ENCODE assay signal across 22 mouse cellular contexts in the genomic region with DNA sequence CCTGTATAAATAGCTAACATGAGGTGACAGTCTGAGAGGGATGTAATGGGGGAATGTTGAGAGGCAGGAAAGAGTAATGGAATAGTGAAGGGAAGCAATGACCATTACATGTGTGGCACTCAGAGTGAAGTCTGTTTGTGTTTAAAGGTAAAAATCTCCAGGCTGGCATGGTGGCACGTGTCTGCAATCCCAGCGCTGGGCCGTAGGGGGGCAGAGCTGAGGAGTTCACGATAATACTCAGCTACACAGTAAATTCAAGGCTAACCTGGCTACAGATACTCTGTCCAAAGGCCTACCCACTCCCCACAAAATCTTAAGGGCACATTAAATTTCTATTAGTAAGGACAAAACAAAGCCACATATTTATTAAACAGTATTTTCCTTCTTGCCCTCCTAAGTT. TPM values are rescaled to one million over a fixed set of nuclear protein-coding genes. Genes with fewer than 3 reads are reported as not detected.
DNase-seq lines count a peak whose midpoint lies in the region; ATAC-seq and TF ChIP-seq lines count a peak whose summit lies in the region.
"Had no signal": no experiment of that assay in that cellular context is flagged by ENCODE, and none has a peak within 500 bp of the region (broad histone marks: within the 10 kb centered on the region; RNA-seq: fewer than 3 reads in every experiment).

No protein-coding gene starts in this region.

- no peak overlapping the region for H3K4me2 ChIP-seq in liver, embryonic 14.5 days (ENCODE audit: low read depth)
- H3K4me2 ChIP-seq: embryonic facial prominence, embryonic 15.5 days; forebrain, embryonic 12.5 days; heart, embryonic 13.5 days; limb, embryonic 15.5 days; lung, embryonic 15.5 days had no signal

- no peaks in the 10 kb centered on the region for H3K4me1 ChIP-seq in liver, embryonic 14.5 days (replicated peaks; ENCODE audit: control insufficient read depth in 2 of 2, insufficient read depth in 2 of 2, low read length in 1 of 2)
- H3K4me1 ChIP-seq: embryonic facial prominence, embryonic 15.5 days; forebrain, embryonic 12.5 days; heart, embryonic 13.5 days; limb, embryonic 15.5 days; lung, embryonic 15.5 days; megakaryocyte, embryonic 14.5 days had no signal

- 81% methylated on average over 4 of the region's 4 CpGs for WGBS in liver, embryonic 14.5 days (ENCODE audit: insufficient replicate concordance)

- DNase-seq in CD4-positive, CD25-positive, alpha-beta regulatory T cell, adult 2 months (ENCODE audit: low read depth, low spot score), result peak; percentile 7
- DNase-seq in liver, embryonic 14.5 days (ENCODE audit: low read depth in 3 of 3, low spot score in 3 of 3), result no peak
- no peak for DNase-seq in liver
- DNase-seq in ES-CJ7 (ENCODE audit: low read depth, low spot score), result peak; percentile 16
- no peak for DNase-seq in ovary, postnatal 10 days (ENCODE audit: low spot score)
- no peak for DNase-seq in ovary, postnatal 36 days (ENCODE audit: low spot score)
- DNase-seq: adrenal gland, adult 8-10 months; cerebellum, adult 11 months; gastrocnemius, postnatal 25 days; heart, postnatal 36 days; kidney, adult 18-20 months; kidney, postnatal 25 days had no signal

- ATAC-seq in CD4-positive, CD25-positive, alpha-beta regulatory T cell, adult 4 months, result no peak
- ATAC-seq in liver, embryonic 14.5 days (ENCODE audit: insufficient read depth), result no peak
- ATAC-seq in erythroid progenitor cell, adult 5-6 weeks (replicated peaks; ENCODE audit: low FRiP score, poor library complexity, severe bottlenecking), result 0 out of 2 replicates have a peak, but pooled peaks have one; percentile 39
- ATAC-seq: hindbrain, embryonic 16.5 days had no signal

- peaks cover 17% of the 10 kb centered on the region for H3K36me3 ChIP-seq in liver, embryonic 14.5 days (replicated peaks; ENCODE audit: control insufficient read depth, insufficient read depth, low read depth)

- no peaks in the 10 kb centered on the region for H3K27me3 ChIP-seq in liver, embryonic 14.5 days (ENCODE audit: control insufficient read depth, insufficient read depth, low read length)
- H3K27me3 ChIP-seq: embryonic facial prominence, embryonic 15.5 days; forebrain, embryonic 12.5 days; heart, embryonic 13.5 days; limb, embryonic 15.5 days; lung, embryonic 15.5 days; megakaryocyte, embryonic 14.5 days had no signal

- TF ChIP-seq CTCF in liver, embryonic 14.5 days (IDR thresholded peaks at IDR 0.05; ENCODE audit: low read depth), result peak; percentile 31

- no peak overlapping the region for H3K27ac ChIP-seq in liver, embryonic 14.5 days
- H3K27ac ChIP-seq: embryonic facial prominence, embryonic 15.5 days; forebrain, embryonic 12.5 days; heart, embryonic 13.5 days; limb, embryonic 15.5 days; lung, embryonic 15.5 days had no signal

- no peaks in the 10 kb centered on the region for H3K9me3 ChIP-seq in liver, embryonic 14.5 days (ENCODE audit: control insufficient read depth, low read length)
- H3K9me3 ChIP-seq: embryonic facial prominence, embryonic 15.5 days; forebrain, embryonic 12.5 days; heart, embryonic 13.5 days; limb, embryonic 15.5 days; lung, embryonic 15.5 days; megakaryocyte, embryonic 14.5 days had no signal

- TF ChIP-seq EP300 in liver, embryonic 14.5 days (IDR thresholded peaks at IDR 0.05; ENCODE audit: low read depth), result no peak

- H3K4me3 ChIP-seq in liver, embryonic 14.5 days (ENCODE audit: insufficient read depth in 1 of 2, low read depth in 2 of 2, low read length in 2 of 2), result no peak overlapping the region
- H3K4me3 ChIP-seq: embryonic facial prominence, embryonic 15.5 days; forebrain, embryonic 12.5 days; heart, embryonic 13.5 days; limb, embryonic 15.5 days; lung, embryonic 15.5 days; megakaryocyte, embryonic 14.5 days had no signal

- H3K9ac ChIP-seq in liver, embryonic 14.5 days (replicated peaks), result no peak overlapping the region
- H3K9ac ChIP-seq: embryonic facial prominence, embryonic 15.5 days; forebrain, embryonic 12.5 days; heart, embryonic 13.5 days; limb, embryonic 15.5 days; lung, embryonic 15.5 days had no signal

RNA-seq across cellular contexts. Expression of a gene that starts 18.2 kb away (rescaled TPM):
- 1 to 10 TPM in 1 of 2 experiments, under 1 TPM in 1; 0.90 to 1.1 TPM for polyA plus RNA-seq in CD4-positive, CD25-positive, alpha-beta regulatory T cell, adult 4 months (2017; shearing (Covaris generic))
- polyA plus RNA-seq in liver, embryonic 14.5 days (2012; rRNA removed), result 2.4 and 4.1 TPM in 2 replicates
- 7.4 and 7.8 TPM in 2 replicates for polyA plus RNA-seq in liver, embryonic 14.5 days (2014; fragmentation: Nextera tagmentation; extraction: Ambion mirVana)
- total RNA-seq in erythroid progenitor cell, adult 5-6 weeks (2015; ENCODE audit: low replicate concordance), result 14.8 and 15.5 TPM in 2 replicates
- 8.7 and 9.2 TPM in 2 replicates for total RNA-seq in erythroid progenitor cell, adult 5-6 weeks (2017; ENCODE audit: low replicate concordance)

RNA-seq across cellular contexts. Expression of a gene that starts 32.7 kb away (rescaled TPM):
- polyA plus RNA-seq in CD4-positive, CD25-positive, alpha-beta regulatory T cell, adult 4 months (2017; shearing (Covaris generic)), result 10 to 100 TPM; 16.8 to 19.8 TPM
- 3.8 and 4.6 TPM in 2 replicates for polyA plus RNA-seq in liver, embryonic 14.5 days (2012; rRNA removed)
- polyA plus RNA-seq in liver, embryonic 14.5 days (2014; fragmentation: Nextera tagmentation; extraction: Ambion mirVana), result 3.0 and 4.5 TPM in 2 replicates
- 16.8 and 21.3 TPM in 2 replicates for total RNA-seq in erythroid progenitor cell, adult 5-6 weeks (2015; ENCODE audit: low replicate concordance)
- total RNA-seq in erythroid progenitor cell, adult 5-6 weeks (2017; ENCODE audit: low replicate concordance), result 12.2 and 17.9 TPM in 2 replicates

RNA-seq across cellular contexts. Expression of a gene that starts 34.1 kb away (rescaled TPM):
- not detected for polyA plus RNA-seq in CD4-positive, CD25-positive, alpha-beta regulatory T cell, adult 4 months (2017; shearing (Covaris generic))
- polyA plus RNA-seq in liver, embryonic 14.5 days (2012; rRNA removed), result not detected in 2 replicates
- polyA plus RNA-seq in liver, embryonic 14.5 days (2014; fragmentation: Nextera tagmentation; extraction: Ambion mirVana), result not detected in 2 replicates
- not detected in 2 replicates for total RNA-seq in erythroid progenitor cell, adult 5-6 weeks (2015; ENCODE audit: low replicate concordance)
- total RNA-seq in erythroid progenitor cell, adult 5-6 weeks (2017; ENCODE audit: low replicate concordance), result not detected in 2 replicates
- total RNA-seq: ES-E14; gastrocnemius, postnatal 25 days had no signal
- polyA plus RNA-seq: heart, embryonic 13.5 days; limb, embryonic 15.5 days had no signal

RNA-seq across cellular contexts. Expression of a gene that starts 56.0 kb away (rescaled TPM):
- polyA plus RNA-seq in CD4-positive, CD25-positive, alpha-beta regulatory T cell, adult 4 months (2017; shearing (Covaris generic)), result 1 to 10 TPM; 2.3 to 3.4 TPM
- 0.96 and 1.2 TPM in 2 replicates for polyA plus RNA-seq in liver, embryonic 14.5 days (2012; rRNA removed)
- polyA plus RNA-seq in liver, embryonic 14.5 days (2014; fragmentation: Nextera tagmentation; extraction: Ambion mirVana), result 1.5 and 1.9 TPM in 2 replicates
- total RNA-seq in erythroid progenitor cell, adult 5-6 weeks (2015; ENCODE audit: low replicate concordance), result 7.2 and 10.5 TPM in 2 replicates
- total RNA-seq in erythroid progenitor cell, adult 5-6 weeks (2017; ENCODE audit: low replicate concordance), result 14.0 and 14.7 TPM in 2 replicates

RNA-seq across cellular contexts. Expression of a gene that starts 56.0 kb away (rescaled TPM):
- 100 to 1,000 TPM; 108 to 136 TPM for polyA plus RNA-seq in CD4-positive, CD25-positive, alpha-beta regulatory T cell, adult 4 months (2017; shearing (Covaris generic))
- 32.3 and 50.8 TPM in 2 replicates for polyA plus RNA-seq in liver, embryonic 14.5 days (2012; rRNA removed)
- 74.0 and 83.8 TPM in 2 replicates for polyA plus RNA-seq in liver, embryonic 14.5 days (2014; fragmentation: Nextera tagmentation; extraction: Ambion mirVana)
- total RNA-seq in erythroid progenitor cell, adult 5-6 weeks (2015; ENCODE audit: low replicate concordance), result 57.8 and 72.1 TPM in 2 replicates
- total RNA-seq in erythroid progenitor cell, adult 5-6 weeks (2017; ENCODE audit: low replicate concordance), result 94.5 and 181 TPM in 2 replicates

Comparison
In these comparisons a context has a peak if more than half of its experiments do, and no peak if none do; other contexts are left out.
1. DNase-seq: peak in CD4-positive, CD25-positive, alpha-beta regulatory T cell, adult 2 months (single experiment) and ES-CJ7 (single experiment); none in liver, embryonic 14.5 days (0 of 3), liver (single experiment), ovary, postnatal 10 days (single experiment) and ovary, postnatal 36 days (single experiment).